Mouse (Mus musculus): ENCODE data around the gene Apba1.

Apba1 gene

DNA sequence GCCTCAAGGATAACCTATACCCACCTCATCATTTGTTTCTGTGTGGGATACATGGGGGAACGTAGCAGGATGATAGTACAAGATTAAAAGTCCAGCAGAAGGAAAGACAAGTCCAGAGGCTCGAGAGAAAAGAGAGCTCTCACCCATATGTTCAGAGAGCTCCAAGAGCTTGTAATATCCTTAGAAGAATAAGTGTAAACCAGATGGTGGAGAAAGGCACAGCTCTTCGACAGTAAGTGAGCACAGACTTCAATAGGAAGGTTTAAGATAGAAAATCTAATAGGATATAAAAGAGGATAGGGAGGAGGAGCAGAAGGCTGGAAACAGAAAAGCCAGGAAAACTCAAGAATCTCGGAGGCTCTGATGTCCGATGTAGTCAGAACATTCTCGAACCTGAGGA lies 115.8 kb downstream of the Apba1 start:
- DNase-seq (ENCODE audit: low spot score): no peak

DNA sequence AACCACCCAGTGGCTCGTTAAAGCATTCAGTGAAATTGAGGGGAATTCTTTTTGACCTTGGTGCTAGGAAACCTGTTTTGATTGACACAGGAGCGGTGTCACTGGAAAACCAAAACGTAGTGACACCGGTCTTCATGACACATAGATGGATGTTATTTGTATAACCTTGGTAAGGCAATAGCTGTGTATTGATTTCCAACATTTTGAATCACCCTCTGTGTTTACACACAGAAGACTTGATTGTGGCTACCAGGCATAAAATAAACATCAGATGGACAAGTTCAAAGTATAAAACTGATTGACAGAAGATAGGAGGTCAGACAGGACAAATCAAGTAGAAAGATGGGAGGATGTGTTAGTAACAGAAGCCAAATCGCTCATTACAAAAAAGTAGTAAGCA lies 117.1 kb downstream of the Apba1 start:
- no peak for DNase-seq (ENCODE audit: low spot score)

DNA sequence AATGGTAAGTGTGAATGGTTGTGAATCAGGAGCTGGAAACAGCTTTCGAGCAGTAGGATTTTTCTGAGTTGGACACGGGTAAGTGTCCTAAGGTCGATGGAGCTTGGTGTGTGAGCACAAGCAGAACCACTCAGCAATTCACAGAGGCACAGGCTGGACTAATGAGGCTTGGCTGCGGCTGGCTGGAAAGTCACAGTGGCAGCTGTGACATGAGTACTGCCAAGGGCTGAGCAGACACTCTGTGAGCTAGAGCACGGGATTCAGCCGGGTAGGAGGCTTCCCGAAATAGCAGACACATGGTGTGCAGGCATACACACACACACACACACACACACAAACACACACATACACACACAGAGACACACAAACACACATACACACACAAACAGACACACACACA lies 121.2 kb downstream of the Apba1 start:
- DNase-seq (ENCODE audit: low spot score): no peak

DNA sequence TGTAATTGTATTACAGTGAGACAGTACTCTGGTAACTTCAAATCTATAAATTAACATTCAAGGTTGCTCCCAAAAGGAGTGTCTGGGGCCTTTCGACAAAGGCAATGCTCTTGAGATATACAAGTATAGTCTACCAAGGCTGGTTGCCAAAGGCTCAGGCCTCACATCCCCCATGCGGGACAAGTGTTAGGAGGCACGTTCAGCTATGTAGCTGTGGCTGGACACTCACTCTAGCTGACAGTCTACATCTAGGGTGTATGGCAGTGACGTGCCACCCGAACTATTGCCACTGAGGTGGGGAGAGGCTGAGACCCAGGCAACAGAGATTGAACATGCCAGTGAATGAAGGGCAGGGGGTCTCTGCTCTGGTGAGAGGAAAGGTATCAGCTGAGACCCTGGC lies 127.5 kb downstream of the Apba1 start:
- DNase-seq (ENCODE audit: low spot score): no peak

DNA sequence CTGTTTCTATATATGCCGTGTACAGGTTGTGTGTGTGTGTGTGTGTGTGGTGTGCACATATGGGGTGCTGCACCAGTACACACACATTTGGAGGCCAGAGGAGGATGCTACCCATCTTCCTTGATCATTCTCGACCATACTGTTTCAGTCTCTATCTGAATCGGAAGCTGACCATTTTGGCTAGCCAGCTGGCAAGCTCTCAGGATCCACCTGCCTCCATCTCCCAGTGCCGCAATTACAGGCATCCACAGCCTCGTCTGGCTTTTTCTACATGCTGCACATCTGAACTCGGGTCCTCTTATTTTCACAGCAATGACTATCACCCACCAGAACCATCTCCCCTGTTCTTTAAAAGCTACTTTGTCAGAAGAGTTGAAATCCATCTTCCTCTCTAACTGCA lies 132.7 kb downstream of the Apba1 start:
- no peak for DNase-seq (ENCODE audit: low spot score)

DNA sequence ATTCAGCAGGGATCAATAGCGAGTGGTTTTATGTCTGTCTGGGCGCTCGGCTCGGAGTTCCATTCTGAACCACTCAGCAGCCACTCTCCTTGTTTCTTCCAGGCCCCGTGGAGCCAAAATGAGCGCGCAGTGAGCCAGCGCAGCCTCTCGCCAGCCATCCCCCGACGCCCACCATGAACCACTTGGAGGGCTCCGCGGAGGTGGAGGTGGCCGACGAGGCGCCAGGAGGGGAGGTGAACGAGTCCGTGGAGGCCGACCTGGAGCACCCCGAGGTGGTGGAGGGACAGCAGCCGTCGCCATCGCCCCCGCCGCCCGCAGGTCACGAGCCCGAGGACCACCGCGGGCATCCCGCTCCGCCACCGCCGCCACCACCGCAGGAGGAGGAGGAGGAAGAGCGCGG lies 133.9 kb downstream of the Apba1 start:
- no peak for DNase-seq (ENCODE audit: low spot score)

DNA sequence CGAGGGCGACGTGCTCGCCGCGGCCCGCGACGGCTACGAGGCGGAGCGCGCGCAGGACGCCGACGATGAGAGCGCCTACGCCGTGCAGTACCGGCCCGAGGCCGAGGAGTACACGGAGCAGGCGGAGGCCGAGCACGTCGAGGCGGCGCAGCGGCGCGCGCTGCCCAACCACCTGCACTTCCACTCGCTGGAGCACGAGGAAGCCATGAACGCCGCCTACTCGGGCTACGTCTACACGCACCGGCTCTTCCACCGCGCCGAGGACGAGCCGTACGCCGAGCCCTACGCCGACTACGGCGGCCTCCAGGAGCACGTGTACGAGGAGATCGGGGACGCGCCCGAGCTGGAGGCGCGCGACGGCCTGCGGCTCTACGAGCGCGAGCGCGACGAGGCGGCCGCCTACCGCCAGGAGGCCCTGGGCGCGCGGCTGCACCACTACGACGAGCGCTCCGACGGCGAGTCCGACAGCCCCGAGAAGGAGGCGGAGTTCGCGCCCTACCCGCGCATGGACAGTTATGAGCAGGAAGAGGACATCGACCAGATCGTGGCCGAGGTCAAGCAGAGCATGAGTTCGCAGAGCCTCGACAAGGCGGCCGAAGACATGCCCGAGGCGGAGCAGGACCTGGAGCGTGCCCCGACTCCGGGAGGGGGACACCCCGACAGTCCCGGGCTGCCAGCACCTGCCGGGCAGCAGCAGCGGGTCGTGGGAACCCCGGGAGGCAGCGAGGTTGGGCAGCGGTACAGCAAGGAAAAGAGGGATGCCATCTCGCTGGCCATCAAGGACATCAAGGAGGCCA lies 134.6 kb downstream of the Apba1 start:
- no peak for DNase-seq (ENCODE audit: low spot score)

DNA sequence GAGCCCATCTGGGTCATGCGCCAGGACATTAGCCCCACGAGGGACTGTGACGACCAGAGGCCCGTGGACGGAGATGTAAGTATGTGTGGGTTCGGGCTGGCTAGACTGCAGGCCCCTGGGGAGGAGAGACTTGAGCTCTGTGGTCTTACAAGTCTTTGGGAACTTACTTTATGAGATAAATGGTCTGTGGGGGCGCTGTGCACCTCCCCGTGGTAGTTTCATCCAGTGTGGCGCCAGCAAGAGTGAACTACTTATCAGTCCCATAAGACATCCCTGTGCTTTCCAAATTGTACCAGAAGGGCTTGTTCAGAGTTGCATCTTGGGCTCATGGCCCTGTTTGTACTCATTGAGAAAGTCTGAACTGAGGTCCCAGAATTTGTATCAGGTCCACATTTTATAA lies 135.3 kb downstream of the Apba1 start:
- DNase-seq (ENCODE audit: low spot score): no peak

DNA sequence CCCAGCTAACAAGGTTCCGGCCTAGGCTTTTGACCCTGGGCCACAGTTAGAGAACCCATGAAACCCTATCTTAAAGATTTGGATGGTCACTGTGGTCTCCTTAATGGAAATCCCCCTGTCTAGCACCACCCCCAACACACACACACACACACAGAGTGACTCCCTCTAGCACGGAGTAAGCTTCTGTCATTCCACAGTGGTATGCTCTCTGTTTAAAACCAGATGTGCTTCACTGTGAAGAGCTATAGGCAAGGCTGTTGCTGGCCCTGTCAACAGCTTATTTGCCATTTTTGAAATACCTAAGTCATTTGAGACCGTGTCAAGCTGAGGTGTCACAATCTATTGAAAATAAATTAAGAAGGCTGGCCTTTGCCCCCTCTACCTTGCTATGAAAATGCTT lies 136.1 kb downstream of the Apba1 start:
- no peak for DNase-seq (ENCODE audit: low spot score)

DNA sequence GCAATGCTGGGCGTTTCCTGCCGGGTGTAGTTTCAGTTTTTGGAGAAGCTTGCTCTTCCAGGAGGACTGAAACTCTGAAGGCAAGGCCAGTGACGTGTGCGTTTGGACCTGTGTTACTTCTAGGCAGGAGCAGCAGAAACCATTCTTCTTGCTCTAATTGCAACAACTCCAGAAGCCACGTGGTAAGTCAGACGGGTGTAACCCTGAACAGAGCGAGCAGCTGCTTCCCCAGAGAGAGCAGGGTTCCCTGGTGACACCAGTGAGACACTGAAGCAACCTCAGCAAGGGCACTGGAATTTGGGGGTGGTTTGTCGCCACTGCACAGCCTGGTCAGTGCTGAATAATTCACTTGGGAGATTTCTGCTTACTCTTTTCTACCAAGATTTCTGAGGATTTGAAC lies 138.2 kb downstream of the Apba1 start:
- DNase-seq (ENCODE audit: low spot score): no peak

DNA sequence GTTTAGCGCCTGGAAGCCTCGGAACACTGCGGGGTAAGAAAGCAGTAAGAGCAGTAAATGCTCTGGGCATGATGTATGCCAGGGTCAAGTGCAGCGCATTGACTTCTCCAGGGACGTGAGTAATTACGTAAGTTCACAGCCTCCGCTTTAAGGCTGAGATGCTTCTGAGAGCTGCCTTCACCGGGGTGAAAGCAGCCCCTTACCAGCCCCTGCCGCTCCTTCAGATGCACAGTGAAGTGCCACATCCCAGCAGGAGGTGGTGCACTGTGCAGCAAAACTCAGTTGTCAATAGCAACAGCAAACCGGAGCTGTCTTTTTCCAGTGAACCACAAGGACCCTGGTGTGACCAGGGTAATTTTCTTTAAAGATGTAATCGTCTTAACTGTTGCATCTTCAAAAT lies 139.8 kb downstream of the Apba1 start:
- no peak for DNase-seq (ENCODE audit: low spot score)

DNA sequence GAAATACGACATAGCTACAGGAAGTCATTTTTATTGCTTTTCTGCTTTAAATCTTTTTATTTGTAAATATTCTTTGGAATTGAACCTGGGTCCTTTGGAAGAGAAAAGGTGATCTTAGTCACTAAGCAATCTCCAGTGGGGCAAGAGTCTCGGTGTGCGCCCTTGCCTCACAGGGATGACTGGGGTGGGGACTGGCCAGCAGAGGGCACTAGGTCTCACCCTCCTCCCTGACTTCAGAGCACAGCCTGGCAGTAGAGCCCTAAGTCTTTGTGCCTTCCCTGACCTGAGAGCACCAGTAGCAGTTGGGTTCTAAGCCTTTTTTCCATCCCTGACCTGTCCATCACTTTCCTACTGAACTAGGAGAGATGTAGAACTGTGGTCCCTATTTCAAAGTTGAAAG lies 142.5 kb downstream of the Apba1 start:
- DNase-seq (ENCODE audit: low spot score): no peak

DNA sequence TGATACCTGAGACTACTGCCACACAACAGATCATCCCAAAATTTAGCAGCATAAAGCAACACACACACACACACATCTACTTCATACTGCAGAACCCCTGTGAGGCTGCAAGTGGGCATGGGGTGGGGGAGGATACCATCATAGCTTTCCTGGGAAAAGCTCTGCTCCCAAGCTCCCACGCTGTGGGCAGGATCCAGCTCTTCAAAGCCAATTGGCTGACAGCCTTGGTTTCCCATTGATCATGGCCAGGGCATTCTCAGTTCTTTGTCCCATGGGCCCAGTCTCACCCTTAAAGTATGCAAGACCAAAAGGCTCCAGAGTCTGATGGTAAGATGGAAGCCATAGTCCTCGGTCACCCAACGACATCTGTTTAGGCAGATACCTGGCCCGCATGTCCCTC lies 143.1 kb downstream of the Apba1 start:
- DNase-seq (ENCODE audit: low spot score): no peak

DNA sequence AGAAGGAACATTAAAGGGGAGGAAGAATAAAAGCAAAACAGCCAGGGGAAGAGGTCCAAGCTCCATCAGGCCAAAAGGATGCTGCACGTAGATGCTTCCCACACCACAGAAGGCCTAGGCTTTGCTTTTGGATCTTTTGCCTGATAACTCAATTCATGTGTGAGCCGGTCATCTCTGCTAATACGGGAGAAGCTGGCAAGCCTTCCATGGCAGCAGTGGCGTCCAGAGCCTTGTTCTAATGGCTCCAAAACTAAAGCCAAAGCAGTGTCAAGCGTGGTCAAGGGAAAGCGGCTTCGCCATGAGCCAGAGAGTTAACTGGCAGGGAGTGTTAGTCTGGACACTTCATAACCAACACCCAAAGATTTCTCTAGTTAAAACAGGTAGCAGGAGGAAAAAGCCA lies 144.4 kb downstream of the Apba1 start:
- no peak for DNase-seq (ENCODE audit: low spot score)

DNA sequence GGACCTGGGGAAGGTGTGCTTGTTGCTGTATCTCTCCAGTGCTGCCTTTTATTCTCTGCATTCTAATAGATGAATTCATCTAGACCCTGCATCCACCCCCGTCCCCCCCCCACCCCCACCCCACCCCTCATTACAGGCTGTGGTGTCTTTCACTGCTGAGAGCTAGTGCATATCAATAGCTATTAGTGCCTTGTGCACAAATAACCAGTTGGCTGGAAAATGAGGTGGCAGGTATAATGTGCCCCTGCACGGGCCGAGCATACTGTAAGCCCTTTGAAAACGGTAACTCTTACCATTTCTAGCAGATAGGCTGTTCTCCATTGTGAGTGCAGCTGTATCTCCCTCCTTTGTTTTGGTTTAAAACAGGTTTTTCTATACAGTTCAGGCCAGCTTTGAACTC lies 146.2 kb downstream of the Apba1 start:
- no peak for DNase-seq (ENCODE audit: low spot score)

DNA sequence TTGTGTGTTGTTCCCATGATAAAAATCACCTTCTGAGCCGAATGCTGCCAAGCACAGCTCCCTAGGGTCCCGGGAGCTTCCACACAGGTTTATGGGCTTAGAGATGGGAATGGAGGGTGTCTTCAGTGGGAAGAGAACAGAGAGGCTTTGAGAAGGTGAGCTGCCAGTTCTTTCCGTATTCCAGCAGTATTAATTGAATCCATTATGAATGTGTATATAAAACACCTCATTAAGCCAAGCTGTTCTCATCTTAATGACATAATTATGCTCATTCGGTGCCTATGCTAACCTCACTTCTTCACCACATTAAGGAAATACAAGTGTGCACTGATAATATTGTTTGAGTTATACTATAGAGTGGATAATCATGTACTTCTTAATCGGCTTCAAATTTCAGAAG lies 147.1 kb downstream of the Apba1 start:
- DNase-seq (ENCODE audit: low spot score): no peak

DNA sequence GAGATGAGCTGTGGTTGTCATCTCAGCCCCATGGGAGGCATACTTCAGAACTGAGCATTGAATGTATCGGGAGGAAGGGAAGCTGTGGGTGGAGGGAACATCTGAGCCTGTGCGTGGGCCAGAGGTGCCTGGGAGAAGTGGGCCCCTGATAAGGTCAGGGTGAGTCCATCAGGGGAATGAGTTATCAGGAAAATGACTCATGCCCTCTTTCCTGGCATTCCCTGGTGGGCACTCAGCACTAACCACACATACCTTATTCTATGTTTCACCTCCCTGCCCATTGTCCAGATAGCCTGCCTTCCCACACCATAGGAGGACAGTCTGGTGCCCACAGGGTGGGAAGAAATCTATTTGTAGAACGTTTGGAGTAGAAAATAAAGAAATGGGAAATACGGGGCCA lies 151.7 kb downstream of the Apba1 start:
- DNase-seq (ENCODE audit: low spot score): no peak

DNA sequence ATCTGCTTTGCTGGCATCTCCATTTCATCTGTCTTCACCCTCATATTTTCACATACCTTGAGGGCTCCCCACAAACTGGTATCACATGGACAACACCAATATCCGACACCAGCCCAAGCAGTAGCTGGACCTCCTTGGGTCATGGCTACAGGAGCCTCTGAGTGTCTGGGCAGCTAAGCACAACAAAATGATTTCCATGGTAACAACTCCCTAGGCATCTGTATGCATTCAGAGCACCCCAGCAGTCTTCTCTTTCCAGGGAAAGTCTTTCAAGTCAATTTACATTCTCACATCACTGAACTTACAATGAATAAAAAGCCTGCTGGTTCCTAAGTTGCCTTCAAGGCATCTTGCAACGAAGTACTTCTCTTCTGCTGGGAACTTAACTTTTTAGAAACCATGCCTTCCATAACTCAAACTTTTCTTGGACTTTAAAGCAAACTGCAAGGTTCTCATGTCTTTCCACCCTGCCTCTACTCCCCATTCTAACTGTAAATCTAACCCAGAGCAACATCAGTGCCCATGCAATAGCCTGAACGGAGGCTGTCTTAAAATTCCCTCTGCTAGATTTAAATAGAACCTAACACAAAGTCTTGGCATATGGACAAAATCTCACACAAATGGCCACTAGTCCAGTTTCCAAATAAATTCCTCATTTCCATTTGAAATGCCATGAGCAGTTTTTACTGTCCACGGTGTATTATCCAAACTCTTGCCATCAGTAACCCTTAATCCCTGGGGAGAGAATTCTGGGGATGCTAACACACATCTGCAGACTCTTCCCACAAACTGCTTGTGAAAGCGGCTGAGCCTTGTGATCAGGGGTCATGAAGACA lies 160.9 kb downstream of the Apba1 start:
- no peak for DNase-seq (ENCODE audit: low spot score)

DNA sequence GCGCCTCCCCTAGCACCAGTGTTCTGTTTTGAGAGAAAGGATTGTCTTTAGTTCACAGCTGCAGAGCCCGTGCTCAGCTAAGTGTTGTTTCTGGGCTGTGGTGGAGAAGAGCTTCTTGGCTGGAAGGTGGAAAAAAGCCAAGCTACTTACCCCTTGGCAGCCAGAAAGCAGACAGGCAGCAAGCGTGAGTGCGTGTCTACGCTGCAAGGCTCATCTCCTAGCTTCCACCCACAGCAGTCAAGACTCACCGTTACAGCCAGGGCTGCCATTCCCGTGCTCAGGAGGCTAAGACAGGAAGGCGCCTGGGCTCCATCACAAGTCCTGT lies 161.5 kb downstream of the Apba1 start:
- DNase-seq (ENCODE audit: low spot score): no peak

DNA sequence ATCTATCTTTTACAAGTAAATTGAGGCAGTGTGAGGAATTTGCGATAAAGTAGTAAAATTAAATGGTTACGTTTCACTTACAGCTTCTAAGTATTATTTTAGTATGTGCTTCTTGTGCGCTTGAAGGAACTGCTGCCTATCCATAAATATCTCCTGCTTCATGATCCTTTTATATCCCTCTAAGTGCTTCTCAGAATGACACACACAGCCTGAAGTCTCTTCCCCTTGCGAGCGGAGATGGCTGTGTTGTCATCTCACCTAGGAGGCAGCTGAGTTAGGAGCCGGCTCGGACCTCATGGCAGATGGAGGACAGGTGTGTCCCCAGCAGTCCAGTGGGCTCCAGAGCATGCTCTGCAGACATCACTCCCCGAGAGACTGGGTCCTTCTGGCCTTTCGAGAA lies 163.9 kb downstream of the Apba1 start:
- DNase-seq (ENCODE audit: low spot score): no peak

DNA sequence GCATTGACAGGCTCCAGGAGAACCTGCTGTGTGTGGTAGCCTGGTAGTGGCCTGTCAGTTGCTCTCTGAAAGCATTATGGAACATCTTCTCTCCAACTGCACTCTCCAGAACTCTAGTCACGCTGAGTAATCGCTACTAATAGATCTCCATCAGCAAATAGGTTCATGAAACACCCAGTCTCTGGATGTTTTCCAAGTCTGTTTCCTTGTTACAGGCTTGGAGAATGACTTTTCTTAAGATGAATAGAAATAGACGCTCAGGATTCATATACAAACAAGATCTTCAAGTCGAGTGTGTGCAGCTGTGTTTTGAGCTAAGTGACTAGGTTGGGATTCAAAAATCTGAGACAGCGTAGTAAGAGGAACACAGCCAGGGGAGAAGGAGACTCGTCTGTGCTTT lies 165.4 kb downstream of the Apba1 start:
- DNase-seq (ENCODE audit: low spot score): no peak

DNA sequence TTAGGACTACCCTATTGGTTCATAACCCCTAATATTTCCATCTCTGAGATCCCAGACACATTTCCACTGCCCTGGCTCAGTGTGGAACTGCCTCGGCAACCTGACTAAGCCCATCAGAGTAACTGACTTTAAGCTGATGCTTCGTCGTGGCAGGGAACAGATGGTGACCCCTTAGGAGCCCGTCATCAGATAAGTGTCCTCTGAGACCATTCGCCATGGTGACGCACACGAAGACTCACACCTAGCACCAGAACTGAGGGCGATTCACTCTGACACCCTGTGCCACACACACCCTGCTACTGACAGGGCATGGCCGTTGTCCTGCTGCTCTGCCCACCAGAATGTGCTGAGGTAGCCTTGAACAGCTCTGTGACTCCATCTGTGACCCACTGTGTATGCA lies 166.1 kb downstream of the Apba1 start:
- no peak for DNase-seq (ENCODE audit: low spot score)

DNA sequence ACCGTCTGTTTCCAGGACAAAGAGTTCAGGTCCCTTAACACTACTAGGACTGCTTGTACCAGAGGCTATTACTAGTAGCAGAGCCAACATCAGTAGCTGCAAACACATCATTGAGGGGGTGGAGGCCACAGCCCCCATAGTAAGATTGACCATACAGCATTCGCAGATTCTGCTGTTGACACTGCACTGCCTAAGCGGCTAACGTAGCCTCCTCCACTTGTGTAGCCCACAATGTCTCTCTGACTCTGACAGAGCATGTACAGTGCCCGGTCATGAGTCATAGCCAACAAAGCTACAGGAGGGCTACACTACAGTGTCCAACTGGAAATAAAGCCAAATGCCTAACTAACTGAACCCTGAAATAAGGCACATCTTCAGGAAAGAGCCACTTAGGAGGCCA lies 166.9 kb downstream of the Apba1 start:
- no peak for DNase-seq (ENCODE audit: low spot score)

DNA sequence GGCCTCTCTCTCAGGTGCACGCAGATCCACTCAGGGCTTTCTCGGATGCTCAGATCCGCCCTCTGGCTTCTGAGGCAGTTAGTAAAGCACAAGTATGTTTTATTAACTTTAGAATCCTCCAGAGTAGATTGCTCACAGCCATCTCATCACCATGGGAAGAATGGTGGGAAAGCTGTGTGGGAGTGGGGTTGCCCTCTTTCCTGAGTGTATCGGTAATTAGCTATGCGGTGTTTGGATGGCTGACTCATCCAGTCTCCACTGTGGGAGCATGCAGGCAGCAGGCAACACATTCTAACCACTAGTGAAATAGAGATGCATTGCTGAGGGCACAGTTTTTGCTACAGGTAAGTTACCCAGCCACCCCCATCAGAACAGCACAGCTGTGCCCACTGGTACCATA lies 172.1 kb downstream of the Apba1 start:
- DNase-seq (ENCODE audit: low spot score): no peak

Data from T-cell, adult 2 months (primary cell).